Mouse (Mus musculus) E14TG2a.4 (cell line): ENCODE data around the gene Tmem59l.

ENCODE experiments used
- CTCF ChIP-seq: conservative IDR thresholded peaks from 2 replicates; pipeline ENCODE4 v1.5.1; 2014; ENCODE audit warnings: low read length
- NANOG ChIP-seq: IDR thresholded peaks from 2 replicates; pipeline ENCODE4 v1.6.1; 2014; ENCODE audit warnings: borderline replicate concordance, low read length, mixed read lengths
- POU5F1 ChIP-seq: IDR thresholded peaks from 2 replicates; pipeline ENCODE4 v1.6.1; 2014; ENCODE audit warnings: low read length, borderline replicate concordance

DNA sequence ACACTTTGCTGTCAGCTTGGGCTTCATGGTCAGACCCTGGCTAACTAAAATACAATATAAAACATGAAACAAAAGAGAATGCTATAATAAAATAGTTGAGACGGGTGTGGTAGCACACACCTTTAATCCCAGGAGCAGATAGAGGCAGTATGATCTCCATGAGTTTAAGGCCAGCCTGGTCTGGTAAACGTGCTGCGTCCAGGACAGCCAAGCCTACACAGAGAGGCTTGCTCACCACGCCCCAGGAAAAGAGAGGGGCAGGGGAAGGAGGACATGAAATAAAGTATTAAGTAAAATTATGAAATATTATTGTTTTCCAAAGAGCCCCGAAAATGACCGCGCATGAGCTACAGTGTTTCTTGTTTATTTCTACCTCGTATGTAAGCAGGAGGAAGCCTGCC lies 40.0 kb upstream of the Tmem59l start:
- no peak for TF ChIP-seq CTCF
- no peak for TF ChIP-seq NANOG
- no peak for TF ChIP-seq POU5F1
